Mouse (Mus musculus): ENCODE measurements around the gene Ip6k1.

GRCm38 (mm10) chr9:107960928-107961327, 41.4 kb upstream of the Ip6k1 start:
- peak; percentile 18 for TF ChIP-seq CTCF (conservative IDR thresholded peaks at IDR 0.05; ENCODE audit: low read length)
- no peak for TF ChIP-seq POU5F1 (IDR thresholded peaks at IDR 0.05; ENCODE audit: borderline replicate concordance, low read length)
